Mouse (Mus musculus) olfactory bulb, adult 2 months (tissue): ENCODE data around the gene Sox6. TPM values are rescaled to one million over a fixed set of nuclear protein-coding genes. Genes with fewer than 3 reads are reported as not detected.

ENCODE experiments used
- H3K27ac ChIP-seq: fragments of 200-500 bp; 2 replicates; pipeline ENCODE4 v1.5.1; 2012; ENCODE audit warnings: low read depth, low read length; ENCODE audit not compliant: insufficient read depth
- H3K4me1 ChIP-seq: fragments of 200-500 bp; 2 replicates; pipeline ENCODE4 v1.6.1; 2012; ENCODE audit warnings: low read length; ENCODE audit not compliant: control insufficient read depth, insufficient read depth
- H3K4me3 ChIP-seq: fragments of 200-500 bp; 2 replicates; pipeline ENCODE4 v1.5.1; 2012; ENCODE audit warnings: mild to moderate bottlenecking, low read depth, low read length, moderate library complexity; ENCODE audit not compliant: insufficient read depth
- CTCF ChIP-seq: fragments of 200-500 bp; IDR thresholded peaks from 2 replicates; pipeline ENCODE4 v1.5.1; 2012; ENCODE audit warnings: low read depth, mild to moderate bottlenecking, low read length, moderate library complexity; ENCODE audit not compliant: insufficient read depth
- POLR2A ChIP-seq: fragments of 200-500 bp; IDR thresholded peaks from 2 replicates; pipeline ENCODE4 v1.6.1; 2012; ENCODE audit warnings: mild to moderate bottlenecking, low read depth, low read length, moderate library complexity; ENCODE audit not compliant: insufficient read depth
- WGBS: fragments of 180-500 bp; shearing (Covaris S2); methylation state at CpG from one replicate; pipeline ENCODE4 v1.1.7; 2018; 5-methylcytosine and 5-hydroxymethylcytosine counted together
- polyA plus RNA-seq: library from polyadenylated mRNA; stranded (reverse); fragments of >200 nt; gene quantifications from 2 replicates; pipeline ENCODE4 v1.2.4, GENCODE M21; 2012; ENCODE audit warnings: low replicate concordance; ENCODE audit not compliant: missing spikeins, insufficient read depth, insufficient read length

The Sox6 gene
- polyA plus RNA-seq, 1 experiment: not detected

DNA sequence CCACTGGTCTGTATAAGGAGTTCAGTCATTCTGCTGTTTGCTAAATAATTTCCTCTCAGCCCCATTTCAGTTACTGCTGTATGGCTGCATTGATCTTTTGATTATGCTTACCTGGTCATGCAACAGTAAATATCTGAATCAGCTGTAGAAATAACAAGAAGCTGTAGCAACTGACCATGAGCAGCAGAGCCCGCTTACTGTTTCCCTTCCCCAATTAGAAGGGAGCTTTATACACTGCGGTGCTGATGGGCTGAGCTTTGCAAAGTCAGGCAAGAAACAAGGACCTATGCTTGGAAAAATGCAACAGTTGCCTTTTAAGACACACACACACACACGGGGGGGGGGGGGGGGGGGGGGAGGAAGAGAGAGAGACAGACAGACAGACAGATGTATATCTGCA is 502.1 kb downstream of the Sox6 start:
- TF ChIP-seq CTCF: no peak
- no peak for TF ChIP-seq POLR2A
- H3K4me1 ChIP-seq: no peaks in the 10 kb centered on the region
- WGBS: 64% methylated on average over 3 of the region's 3 CpGs
- H3K27ac ChIP-seq: no peak overlapping the region
- H3K4me3 ChIP-seq: no peak overlapping the region

DNA sequence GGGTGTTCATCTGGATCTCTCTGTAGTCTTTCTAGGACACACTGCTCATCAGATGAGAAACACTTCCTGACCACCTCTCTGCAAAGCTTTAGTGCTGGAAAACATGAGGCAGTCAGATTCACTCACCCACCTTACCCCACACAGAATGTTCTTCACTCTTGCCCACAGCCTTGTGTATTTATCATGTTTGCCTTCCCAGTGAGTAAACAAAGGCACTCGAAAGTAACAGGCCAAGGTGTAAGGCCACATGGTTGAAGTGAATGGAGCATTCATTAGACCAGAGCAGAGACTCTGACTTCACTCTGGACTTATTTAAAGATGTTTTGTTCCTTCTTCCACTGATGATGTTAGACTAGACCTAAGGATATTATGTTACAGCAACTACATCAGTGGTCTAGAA is 506.7 kb downstream of the Sox6 start:
- Histone ChIP-seq H3K4me1 (no peaks in the 10 kb centered on the region), H3K27ac (no peak overlapping the region), H3K4me3 (no peak overlapping the region)
- 76% methylated on average over 1 of the region's 1 CpGs for WGBS
- TF ChIP-seq CTCF (no peak), POLR2A (no peak)

DNA sequence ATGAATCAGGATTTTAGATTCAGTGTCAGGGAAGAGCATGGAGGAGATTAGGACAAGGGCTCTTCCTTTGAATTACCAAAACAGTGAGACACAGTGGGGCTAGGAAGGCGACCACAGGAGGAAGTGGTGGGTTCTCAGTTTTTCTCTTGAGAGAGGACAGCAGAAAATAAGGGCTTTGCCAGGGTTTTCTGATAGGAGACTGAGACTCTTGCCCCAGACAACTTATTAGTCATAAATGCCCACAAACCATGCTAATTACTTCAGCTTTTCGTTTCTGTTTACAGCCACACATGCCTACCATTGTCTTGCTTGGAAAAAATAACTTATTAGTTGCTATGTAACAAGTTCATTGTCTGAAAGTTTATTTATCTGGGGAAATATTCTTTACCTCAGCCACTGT is 507.4 kb downstream of the Sox6 start:
- no peaks in the 10 kb centered on the region for H3K4me1 ChIP-seq
- TF ChIP-seq POLR2A: no peak
- TF ChIP-seq CTCF: no peak
- 47% methylated on average over 2 of the region's 2 CpGs for WGBS
- no peak overlapping the region for H3K27ac ChIP-seq
- no peak overlapping the region for H3K4me3 ChIP-seq

DNA sequence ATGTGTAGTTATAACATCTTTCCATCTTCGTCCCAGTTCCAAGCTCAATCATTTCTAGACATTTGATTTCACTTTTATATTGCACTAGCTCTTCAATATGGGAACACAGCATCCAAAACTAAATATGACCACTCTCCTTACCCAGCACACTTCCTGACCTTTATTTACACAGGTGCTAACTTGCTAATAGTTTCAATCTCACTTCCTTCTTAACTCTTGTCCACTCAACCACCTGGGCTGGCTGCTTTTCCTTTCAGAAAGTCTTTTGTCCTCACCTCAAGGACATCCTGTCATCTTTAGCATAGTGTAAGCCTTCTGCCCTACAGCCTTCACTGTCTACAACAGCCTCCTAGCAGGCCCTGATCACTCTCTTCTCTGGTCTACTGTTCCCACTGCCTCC is 520.9 kb downstream of the Sox6 start:
- Histone ChIP-seq H3K4me3 (no peak overlapping the region), H3K4me1 (no peaks in the 10 kb centered on the region), H3K27ac (no peak overlapping the region)
- 98% methylated on average over 1 of the region's 1 CpGs for WGBS
- TF ChIP-seq CTCF (no peak), POLR2A (no peak)

DNA sequence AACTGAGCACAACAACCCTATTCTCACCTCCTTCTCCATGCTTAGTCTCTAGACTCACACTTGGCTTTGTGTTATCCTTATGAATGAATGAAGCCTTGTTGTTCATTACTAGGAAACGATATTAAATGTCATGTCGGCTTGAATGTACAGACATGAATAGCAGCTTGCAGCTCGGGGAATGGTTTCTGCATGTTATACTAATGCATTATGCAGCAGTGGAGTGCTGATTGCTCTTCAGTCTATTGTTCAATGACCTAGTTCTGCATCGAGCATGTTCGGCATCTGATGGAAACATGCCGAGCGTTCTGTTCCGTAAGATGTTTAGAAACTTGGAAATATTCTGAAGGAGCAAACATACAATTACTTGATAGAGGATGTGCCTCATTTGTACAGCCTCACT is 524.9 kb downstream of the Sox6 start:
- H3K4me1 ChIP-seq: no peaks in the 10 kb centered on the region
- no peak overlapping the region for H3K4me3 ChIP-seq
- no peak overlapping the region for H3K27ac ChIP-seq
- 25% methylated on average over 8 of the region's 8 CpGs for whole genome bisulfite sequencing
- TF ChIP-seq CTCF: no peak
- no peak for TF ChIP-seq POLR2A

DNA sequence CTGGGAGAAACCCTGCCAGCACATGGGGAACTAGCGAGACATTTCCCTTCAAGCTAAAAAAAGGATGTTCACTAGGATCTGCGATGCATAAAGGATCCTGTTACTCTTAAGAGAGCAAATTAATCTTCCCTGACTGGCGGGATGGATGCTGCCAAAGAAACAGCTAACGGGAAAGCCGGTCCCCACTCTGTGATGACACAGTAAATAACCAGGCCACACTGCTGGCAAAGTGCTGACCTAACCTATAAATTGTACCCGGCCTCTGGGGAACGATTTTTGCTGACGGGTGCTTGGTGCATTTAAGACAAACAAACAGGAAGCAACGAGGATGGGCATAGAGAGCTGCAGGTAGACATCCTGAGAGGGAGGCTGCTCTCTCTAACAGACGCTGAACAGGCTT is 526.8 kb downstream of the Sox6 start:
- 74% methylated on average over 10 of the region's 10 CpGs for WGBS
- Histone ChIP-seq H3K4me1 (no peaks in the 10 kb centered on the region), H3K27ac (no peak overlapping the region), H3K4me3 (no peak overlapping the region)
- no peak for TF ChIP-seq POLR2A
- TF ChIP-seq CTCF: no peak

DNA sequence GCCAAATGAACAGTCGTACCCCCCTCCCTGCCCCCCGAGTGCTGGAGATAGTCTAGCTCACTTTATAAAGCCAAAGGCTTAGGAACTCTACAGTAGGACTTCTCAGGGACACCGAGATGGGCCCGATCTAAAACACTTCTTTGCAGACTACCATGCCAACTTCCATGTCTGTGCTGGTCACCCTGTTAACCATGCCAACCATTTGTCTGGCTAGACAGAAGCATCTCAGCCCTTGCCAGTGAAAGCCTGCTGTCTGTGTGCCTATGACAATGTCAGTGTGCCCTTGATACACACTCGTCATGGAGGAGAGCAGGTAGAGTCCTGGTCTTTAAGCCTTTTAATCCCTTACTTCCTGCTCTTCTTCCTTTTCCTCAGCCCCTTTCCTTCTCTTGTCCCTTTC is 527.5 kb downstream of the Sox6 start:
- H3K27ac ChIP-seq: no peak overlapping the region
- H3K4me1 ChIP-seq: no peaks in the 10 kb centered on the region
- WGBS: 73% methylated on average over 5 of the region's 5 CpGs
- no peak overlapping the region for H3K4me3 ChIP-seq
- TF ChIP-seq POLR2A (no peak), CTCF (no peak)

DNA sequence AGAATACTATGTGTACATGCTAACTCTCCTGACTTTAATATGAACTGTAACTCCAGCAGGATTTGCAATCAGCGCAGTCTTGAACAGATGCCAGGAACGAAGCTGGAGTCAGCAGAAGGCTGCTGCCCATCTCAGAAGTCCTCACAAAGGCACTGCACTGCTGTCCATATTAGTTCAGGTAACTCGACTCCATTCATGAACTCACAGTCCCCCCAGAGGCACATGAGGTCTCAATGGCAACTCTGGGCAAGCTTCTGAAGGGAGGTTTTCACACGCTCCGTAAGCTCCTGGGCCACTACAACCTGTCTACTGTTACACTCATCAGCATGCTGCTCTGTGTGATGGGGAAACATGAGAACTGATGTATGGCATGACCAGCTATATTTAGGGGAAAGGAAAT is 528.6 kb downstream of the Sox6 start:
- H3K27ac ChIP-seq: no peak overlapping the region
- H3K4me1 ChIP-seq: no peaks in the 10 kb centered on the region
- WGBS: 89% methylated on average over 5 of the region's 5 CpGs
- H3K4me3 ChIP-seq: no peak overlapping the region
- TF ChIP-seq POLR2A (no peak), CTCF (no peak)

DNA sequence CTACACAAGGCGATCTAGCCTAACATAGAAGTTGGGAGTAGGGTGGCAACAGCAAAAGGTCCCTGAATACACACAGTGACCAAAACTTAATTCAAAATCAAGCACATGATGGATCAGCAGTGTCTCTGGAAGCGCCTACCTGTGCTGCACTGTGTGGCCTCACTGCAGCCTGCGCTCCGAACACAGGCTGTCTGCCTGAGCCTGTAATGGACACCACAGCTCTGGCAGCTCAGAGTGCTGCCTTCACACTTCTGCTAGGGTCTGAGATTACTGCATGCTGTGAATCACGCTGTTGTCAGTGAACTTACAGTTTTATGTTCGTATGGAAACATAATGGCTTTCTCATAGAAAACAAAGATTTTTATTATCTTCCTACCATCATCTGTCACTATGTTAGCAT is 532.2 kb downstream of the Sox6 start:
- 98% methylated on average over 6 of the region's 6 CpGs for WGBS
- Histone ChIP-seq H3K27ac (no peak overlapping the region), H3K4me3 (no peak overlapping the region), H3K4me1 (no peaks in the 10 kb centered on the region)
- no peak for TF ChIP-seq POLR2A
- TF ChIP-seq CTCF: no peak

DNA sequence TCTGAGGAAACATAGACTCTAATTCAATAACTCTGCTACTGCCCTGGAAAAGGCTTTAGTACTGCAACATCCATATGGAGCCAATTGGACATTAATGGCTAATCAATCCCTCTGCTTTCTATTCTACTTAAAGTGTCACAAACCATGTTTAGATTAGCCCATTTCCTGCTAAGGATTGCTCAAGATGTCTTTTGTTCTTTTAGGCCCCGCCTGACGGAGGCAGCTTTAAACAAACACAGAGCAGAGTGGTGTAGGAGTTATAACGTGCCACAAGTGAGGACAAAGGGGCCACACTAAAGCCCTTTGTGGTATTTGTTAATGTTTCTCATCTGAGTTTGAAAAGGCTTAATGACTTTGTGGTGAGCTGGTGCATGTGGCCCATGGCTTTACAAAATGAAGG is 537.1 kb downstream of the Sox6 start:
- 92% methylated on average over 3 of the region's 3 CpGs for WGBS
- TF ChIP-seq CTCF (no peak), POLR2A (no peak)
- no peaks in the 10 kb centered on the region for H3K4me1 ChIP-seq

More for the DNA sequence above, 537.1 kb downstream of the Sox6 start:
- Histone ChIP-seq H3K4me3 (no peak overlapping the region), H3K27ac (no peak overlapping the region)
